Mouse (Mus musculus): ENCODE results near the gene 1700020L24Rik.

- TF ChIP-seq POLR2A (IDR thresholded peaks at IDR 0.05; ENCODE audit: borderline replicate concordance, low read depth, low read length) (no peak), CTCF (IDR thresholded peaks at IDR 0.05; ENCODE audit: low read depth, low read length) (no peak)
These were observed 44.4 kb upstream of the 1700020L24Rik start for GRCm38 (mm10) chr11:83393062-83393461.
